Comparison of ENCODE assay signal across 13 mouse cellular contexts in genomic region chrX:57166549-57166948, GRCm38 (mm10). TPM values are rescaled to one million over a fixed set of nuclear protein-coding genes. Genes with fewer than 3 reads are reported as not detected.
DNase-seq lines count a peak whose midpoint lies in the region; ATAC-seq and TF ChIP-seq lines count a peak whose summit lies in the region.
"Had no signal": no experiment of that assay in that cellular context is flagged by ENCODE, and none has a peak within 500 bp of the region (broad histone marks: within the 10 kb centered on the region; RNA-seq: fewer than 3 reads in every experiment).

No protein-coding gene starts in this region.

- H3K4me3 ChIP-seq in kidney, postnatal 0 days (replicated peaks; ENCODE audit: low read depth, low read length), result no peak overlapping the region
- H3K4me3 ChIP-seq in CH12.LX (replicated peaks in 1 of 3; ENCODE audit: low read depth in 2 of 3, low read length in 2 of 3, poor library complexity in 1 of 3), result no peak overlapping the region
- H3K4me3 ChIP-seq: megakaryocyte, embryonic 14.5 days had no signal

- TF ChIP-seq CTCF in kidney, postnatal 0 days (IDR thresholded peaks at IDR 0.05; ENCODE audit: low read depth), result peak; percentile 27; the same call in 1 of the 2 replicates
- peak in 1 of 2 experiments; percentile 62; a peak in 2 of 4 replicates for TF ChIP-seq CTCF in CH12.LX (conservative IDR thresholded peaks at IDR 0.05 in 1 of 2, IDR thresholded peaks at IDR 0.05 in 1 of 2; ENCODE audit: low read depth in 2 of 2, low read length in 2 of 2)

- no peak overlapping the region for H3K9ac ChIP-seq in kidney, postnatal 0 days (ENCODE audit: low read depth, low read length)
- H3K9ac ChIP-seq in CH12.LX (ENCODE audit: insufficient read depth, low read depth), result no peak overlapping the region

- TF ChIP-seq EP300 in CH12.LX (IDR thresholded peaks at IDR 0.05; ENCODE audit: low read length), result no peak

- H3K36me3 ChIP-seq in kidney, postnatal 0 days (ENCODE audit: insufficient read depth, low read length), result no peaks in the 10 kb centered on the region
- H3K36me3 ChIP-seq in CH12.LX (replicated peaks in 1 of 2; ENCODE audit: control insufficient read depth in 1 of 2, insufficient read depth in 1 of 2, low read length in 1 of 2), result no peaks in the 10 kb centered on the region

- no peaks in the 10 kb centered on the region for H3K27me3 ChIP-seq in kidney, postnatal 0 days (ENCODE audit: insufficient read depth, low read length)
- H3K27me3 ChIP-seq in CH12.LX (replicated peaks), result no peaks in the 10 kb centered on the region

- no peak overlapping the region for H3K27ac ChIP-seq in kidney, postnatal 0 days
- H3K27ac ChIP-seq in CH12.LX (ENCODE audit: insufficient read depth, low read depth), result no peak overlapping the region

- peak; percentile 70 for TF ChIP-seq RAD21 in CH12.LX (IDR thresholded peaks at IDR 0.05; ENCODE audit: low read depth, low read length)

- H3K79me2 ChIP-seq in CH12.LX (replicated peaks; ENCODE audit: control insufficient read depth, extremely low read depth, insufficient read depth, poor library complexity, severe bottlenecking), result no peaks in the 10 kb centered on the region

- in situ Hi-C loops in CH12.LX (cut with MboI; ENCODE audit: low pct_ligation_motif_present, low pct_unique_long_range_greater_than_20kb, low sequenced_read_pairs), result no loop called here

- dilution Hi-C loops in CH12.LX (cut with MboI; ENCODE audit: extremely low pct_ligation_motif_present, extremely low pct_unique_long_range_greater_than_20kb, low sequenced_read_pairs), result no loop called here

- no peaks in the 10 kb centered on the region for H3K9me3 ChIP-seq in kidney, postnatal 0 days (replicated peaks; ENCODE audit: low read length)
- H3K9me3 ChIP-seq in CH12.LX (replicated peaks; ENCODE audit: low read length), result no peaks in the 10 kb centered on the region
- H3K9me3 ChIP-seq: megakaryocyte, embryonic 14.5 days had no signal

- ATAC-seq in kidney, postnatal 0 days (replicated peaks; ENCODE audit: low FRiP score, low read depth), result no peak
- ATAC-seq: intestine, postnatal 0 days had no signal

- WGBS in kidney, postnatal 0 days, result 66% methylated on average over 1 of the region's 1 CpGs

- no peak for DNase-seq in kidney, postnatal 0 days (ENCODE audit: low spot score)
- no peak for DNase-seq in kidney, postnatal 25 days
- DNase-seq in 416B (ENCODE audit: low read depth), result peak; percentile 5
- no peak for DNase-seq in CH12.LX (ENCODE audit: extremely low read depth)
- DNase-seq in layer of hippocampus, postnatal 10 days (ENCODE audit: low spot score in 2 of 2), result peak; percentile 4 to 14
- DNase-seq in urinary bladder, postnatal 14 days (ENCODE audit: low spot score), result no peak
- DNase-seq in adrenal gland, postnatal 4 days (ENCODE audit: low spot score in 2 of 2), result no peak

- TF ChIP-seq POLR2A in CH12.LX (IDR thresholded peaks at IDR 0.05; ENCODE audit: low read depth, low read length), result no peak

- H3K4me1 ChIP-seq in kidney, postnatal 0 days (replicated peaks; ENCODE audit: insufficient read depth, low read length), result no peaks in the 10 kb centered on the region
- H3K4me1 ChIP-seq in CH12.LX (ENCODE audit: control insufficient read depth in 1 of 2, insufficient read depth in 2 of 2), result no peaks in the 10 kb centered on the region
- H3K4me1 ChIP-seq: megakaryocyte, embryonic 14.5 days had no signal

- no peak overlapping the region for H3K4me2 ChIP-seq in kidney, postnatal 0 days (ENCODE audit: low read length)
- H3K4me2 ChIP-seq in CH12.LX (ENCODE audit: insufficient read depth, low read depth, poor library complexity, severe bottlenecking), result no peak overlapping the region
- H3K4me2 ChIP-seq: liver, embryonic 11.5 days had no signal

TF ChIP-seq in CH12.LX, 34 proteins besides CTCF, POLR2A, EP300 and RAD21:
- TF ChIP-seq ZC3H11A (IDR thresholded peaks at IDR 0.05; ENCODE audit: low read depth, low read length) (0 out of 2 replicates have a peak, but pooled peaks have one; percentile 24), CHD1 (IDR thresholded peaks at IDR 0.05; ENCODE audit: low read depth, low read length) (no peak), SMC3 (IDR thresholded peaks at IDR 0.05; ENCODE audit: low read depth, low read length) (peak; percentile 74), UBTF (IDR thresholded peaks at IDR 0.05; ENCODE audit: low read depth, low read length) (no peak), MAFK (IDR thresholded peaks at IDR 0.05; ENCODE audit: insufficient replicate concordance, low read length) (no peak), IRF4 (IDR thresholded peaks at IDR 0.05; ENCODE audit: low read depth, low read length) (no peak), ELF1 (IDR thresholded peaks at IDR 0.05; ENCODE audit: low read depth, low read length) (no peak), E2F4 (IDR thresholded peaks at IDR 0.05; ENCODE audit: insufficient replicate concordance, low read depth, low read length) (no peak)

RNA-seq across cellular contexts. Expression of gene Cd40lg, which starts 45.4 kb away (rescaled TPM):
- polyA plus RNA-seq in kidney, postnatal 0 days (2015; fragmentation: Nextera tagmentation; extraction: Ambion mirVana), result not detected in 2 replicates
- total RNA-seq in CH12.LX (2012; rRNA removed) (0.08 and 0.21 TPM in 2 replicates), CH12.LX (2014; rRNA removed) (not detected in 2 replicates)
- 0.19 TPM in 1 of 2 replicates, not detected in the other for polyA plus RNA-seq in CH12.LX (2012; ENCODE audit: insufficient read length, low read depth)
- total RNA-seq in layer of hippocampus, postnatal 10 days (2021), result not detected
- not detected for total RNA-seq in adrenal gland, postnatal 4 days (2021)
- total RNA-seq: heart, adult 8-10 months; heart, postnatal 25 days; layer of hippocampus, postnatal 36 days had no signal
- polyA plus RNA-seq: intestine, postnatal 0 days; liver, embryonic 11.5 days had no signal

Comparison
In these comparisons a context has a peak if more than half of its experiments do, and no peak if none do; other contexts are left out.
1. DNase-seq: peak in 416B (single experiment) and layer of hippocampus, postnatal 10 days (2 of 2); none in kidney, postnatal 0 days (single experiment), kidney, postnatal 25 days (0 of 2), CH12.LX (single experiment), urinary bladder, postnatal 14 days (single experiment) and adrenal gland, postnatal 4 days (0 of 2).